Mouse (Mus musculus): Measurements from ENCODE around the gene Otp.

DNA sequence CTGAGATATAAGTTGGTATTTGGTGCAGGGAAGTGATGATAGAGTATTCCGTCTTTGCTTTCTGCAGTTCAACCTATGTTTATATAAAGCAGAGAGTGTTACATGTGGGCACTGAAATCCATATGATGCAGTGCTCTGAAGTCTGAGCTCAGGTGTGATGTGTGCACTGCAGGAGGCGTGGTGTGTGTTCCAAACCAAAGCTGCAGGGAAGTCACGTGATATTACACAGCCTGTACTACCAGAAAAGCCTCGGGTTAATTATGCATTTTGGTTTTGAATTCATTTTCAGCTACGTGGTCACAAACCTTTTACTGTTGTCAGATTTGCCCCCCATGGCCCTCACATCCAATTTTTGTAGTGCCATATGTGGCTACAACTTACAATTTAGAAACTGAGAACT, 40.3 kb downstream of the Otp start:
- TF ChIP-seq EP300 (IDR thresholded peaks at IDR 0.05; ENCODE audit: low read length): no peak
- no peak for TF ChIP-seq MXI1 (IDR thresholded peaks at IDR 0.05; ENCODE audit: low read depth, low read length)
- TF ChIP-seq CTCF (conservative IDR thresholded peaks at IDR 0.05 in 1 of 2, IDR thresholded peaks at IDR 0.05 in 1 of 2; ENCODE audit: low read depth in 2 of 2, low read length in 2 of 2): no peak
- peak; percentile 52; the same call in 1 of the 2 replicates for TF ChIP-seq BHLHE40 (IDR thresholded peaks at IDR 0.05; ENCODE audit: low read depth, low read length)
- TF ChIP-seq MAX (IDR thresholded peaks at IDR 0.05; ENCODE audit: low read length): no peak
- no peak for TF ChIP-seq RAD21 (IDR thresholded peaks at IDR 0.05; ENCODE audit: low read depth, low read length)
- TF ChIP-seq MAFK (IDR thresholded peaks at IDR 0.05; ENCODE audit: insufficient replicate concordance, low read length): no peak

Measured in CH12.LX (cell line).